Mouse (Mus musculus) brain, embryonic 14.5 days (tissue): ENCODE results near the gene Gpm6a.

Experiments
- CTCF ChIP-seq: fragments of 200-500 bp; IDR thresholded peaks from 2 replicates; pipeline ENCODE4 v1.5.1; 2012; ENCODE audit warnings: inconsistent platforms, mild to moderate bottlenecking, moderate library complexity, borderline replicate concordance; ENCODE audit not compliant: insufficient read depth, insufficient read length; ENCODE audit errors: extremely low read depth
- POLR2A ChIP-seq: fragments of 200-500 bp; IDR thresholded peaks from 2 replicates; pipeline ENCODE4 v1.6.1; 2012; ENCODE audit warnings: mild to moderate bottlenecking, inconsistent platforms, borderline replicate concordance; ENCODE audit not compliant: poor library complexity, insufficient read depth, insufficient read length, severe bottlenecking; ENCODE audit errors: extremely low read depth

DNA sequence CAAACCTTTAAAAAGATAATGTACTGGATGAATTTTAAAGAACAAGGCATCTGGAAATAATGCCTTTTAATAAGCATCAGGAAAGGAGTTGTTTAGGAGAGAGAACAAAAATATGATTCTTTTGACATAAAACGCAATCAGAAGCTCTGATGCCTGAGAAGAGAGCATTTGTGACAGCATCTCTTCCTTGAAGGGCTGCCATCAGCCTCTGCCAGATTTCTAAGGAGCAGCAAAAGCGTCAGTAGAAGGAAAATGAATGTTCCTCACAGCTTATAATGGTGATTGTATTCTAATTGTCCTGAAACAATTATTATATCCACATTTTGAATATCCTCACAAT lies 72.0 kb downstream of the Gpm6a start:
- TF ChIP-seq CTCF, result no peak
- TF ChIP-seq POLR2A, result no peak
